Mouse (Mus musculus) C2C12 (cell line): ENCODE results near the gene Zranb3. TPM values are rescaled to one million over a fixed set of nuclear protein-coding genes. Genes with fewer than 3 reads are reported as not detected.

ENCODE experiments used
- H3K27me3 ChIP-seq: one replicate; pipeline ENCODE4 v1.6.1; 2011; ENCODE audit not compliant: control insufficient read depth, insufficient read depth, insufficient read length
- H3K36me3 ChIP-seq: one replicate; pipeline ENCODE4 v1.6.1; 2011; ENCODE audit not compliant: control insufficient read depth, insufficient read depth
- H3K4me3 ChIP-seq: one replicate; pipeline ENCODE4 v1.5.1; 2011; ENCODE audit warnings: mild to moderate bottlenecking, control low read depth; ENCODE audit not compliant: poor library complexity, insufficient read depth, severe bottlenecking
- H3K79me2 ChIP-seq: one replicate; pipeline ENCODE4 v1.6.1; 2011; ENCODE audit not compliant: control insufficient read depth, insufficient read depth
- H3K79me3 ChIP-seq: one replicate; pipeline ENCODE4 v1.6.1; 2011; ENCODE audit warnings: low read depth, control low read depth
- H3ac ChIP-seq: one replicate; pipeline ENCODE3; 2011; ENCODE audit warnings: low read depth; ENCODE audit not compliant: control insufficient read depth, insufficient read length
- CEBPB ChIP-seq: IDR thresholded peaks from one replicate; pipeline ENCODE4 v1.6.1; 2011; ENCODE audit warnings: low read depth, mild to moderate bottlenecking, control low read depth, moderate library complexity
- CTCF ChIP-seq: IDR thresholded peaks from one replicate; pipeline ENCODE4 v1.5.1; 2011; ENCODE audit not compliant: control insufficient read depth, insufficient read depth, insufficient read length
- FOSL1 ChIP-seq: IDR thresholded peaks from one replicate; pipeline ENCODE4 v1.8.0; 2011; ENCODE audit warnings: mild to moderate bottlenecking, low read length; ENCODE audit not compliant: poor library complexity, insufficient read depth, severe bottlenecking
- MAX ChIP-seq: IDR thresholded peaks from one replicate; pipeline ENCODE4 v1.6.1; 2011; ENCODE audit warnings: mild to moderate bottlenecking, control low read depth
- MYOD1 ChIP-seq: IDR thresholded peaks from one replicate; pipeline ENCODE4 v1.6.1; 2011; ENCODE audit warnings: low read depth; ENCODE audit not compliant: control insufficient read depth, insufficient read length
- MYOG ChIP-seq: IDR thresholded peaks from one replicate; pipeline ENCODE4 v1.6.1; 2011; ENCODE audit not compliant: control insufficient read depth, insufficient read length; ENCODE audit errors: extremely low read depth
- USF1 ChIP-seq: IDR thresholded peaks from one replicate; pipeline ENCODE4 v1.6.1; 2011; ENCODE audit warnings: low read depth, mild to moderate bottlenecking, control low read depth, moderate library complexity
- polyA plus RNA-seq: library from polyadenylated mRNA; unstranded; fragments of >200 nt; fragmentation: generic; extraction: Trizol; gene quantifications from one replicate; pipeline ENCODE4 v1.2.1, GENCODE M21; 2012; ENCODE audit warnings: missing spikeins

Gene Zranb3
- polyA plus RNA-seq, 1 experiment: 3.1 TPM

DNA sequence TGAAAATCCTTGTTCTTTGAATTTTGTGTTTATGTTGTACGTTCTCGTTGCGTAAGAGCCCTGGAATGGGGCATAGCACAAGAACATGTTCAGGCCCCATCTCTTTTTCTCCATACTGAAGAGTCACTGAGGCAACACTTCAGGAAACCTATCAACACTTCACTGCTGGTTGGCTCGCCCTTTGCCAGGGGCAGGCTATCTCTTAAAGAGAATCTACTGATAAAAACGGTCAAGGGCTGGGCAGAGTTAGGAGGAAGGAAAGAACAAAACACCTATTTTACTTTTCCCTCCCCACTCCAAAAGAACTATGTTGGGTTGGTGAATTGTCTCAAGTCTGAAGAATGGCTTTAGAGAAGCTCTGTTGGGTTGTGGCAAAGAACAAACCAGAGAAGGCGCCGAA, 55.9 kb downstream of the Zranb3 start:
- TF ChIP-seq FOSL1 (no peak), MYOD1 (no peak), CEBPB (no peak), MAX (no peak), CTCF (no peak), MYOG (no peak), USF1 (no peak)
- Histone ChIP-seq H3K36me3 (no peaks in the 10 kb centered on the region), H3K79me2 (no peaks in the 10 kb centered on the region), H3K79me3 (no peaks in the 10 kb centered on the region), H3K4me3 (no peak overlapping the region), H3ac (no peak overlapping the region), H3K27me3 (no peaks in the 10 kb centered on the region)

DNA sequence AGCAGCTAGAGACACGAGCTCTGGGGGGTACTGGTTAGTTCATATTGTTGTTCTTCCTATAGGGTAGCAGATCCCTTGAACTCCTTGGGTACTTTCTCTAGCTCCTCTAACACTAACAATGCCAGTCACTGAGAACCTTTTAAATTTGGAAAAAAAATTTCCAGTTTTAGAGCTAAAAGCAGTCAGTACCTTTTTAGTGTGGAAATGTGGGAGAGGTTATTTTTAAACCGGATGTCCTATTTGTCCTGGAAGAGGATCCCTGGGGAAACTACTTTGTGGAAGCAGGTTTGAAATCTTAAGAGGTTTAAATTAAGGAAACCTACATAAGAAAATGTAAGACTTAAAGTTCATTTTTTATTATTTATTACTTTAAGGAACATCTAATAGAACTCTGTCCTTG, 56.4 kb downstream of the Zranb3 start:
- H3K79me3 ChIP-seq: no peaks in the 10 kb centered on the region
- no peaks in the 10 kb centered on the region for H3K79me2 ChIP-seq
- no peak for TF ChIP-seq MAX
- H3K27me3 ChIP-seq: no peaks in the 10 kb centered on the region
- no peak overlapping the region for H3ac ChIP-seq
- no peak overlapping the region for H3K4me3 ChIP-seq
- H3K36me3 ChIP-seq: no peaks in the 10 kb centered on the region

DNA sequence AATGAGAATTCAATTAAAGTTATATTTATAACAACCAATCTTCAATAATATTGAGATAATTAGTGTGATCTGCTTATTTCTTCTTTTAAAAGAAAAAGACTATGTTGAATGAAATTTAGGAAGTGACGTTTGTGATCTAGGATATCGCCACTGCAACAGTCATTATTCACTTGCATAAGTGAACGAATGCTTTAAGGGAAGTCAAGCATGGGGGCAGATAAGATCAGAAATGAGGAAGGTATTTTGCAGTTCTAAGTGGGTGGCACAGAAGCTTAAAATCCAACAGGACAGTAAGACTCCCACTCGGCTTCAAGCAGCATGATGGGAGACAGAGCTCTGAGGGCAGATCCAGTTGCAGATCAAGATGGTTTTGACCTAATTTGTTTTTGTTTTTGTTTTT, 58.7 kb downstream of the Zranb3 start:
- no peaks in the 10 kb centered on the region for H3K27me3 ChIP-seq
- no peaks in the 10 kb centered on the region for H3K79me3 ChIP-seq
- no peak overlapping the region for H3K4me3 ChIP-seq
- TF ChIP-seq FOSL1 (no peak), CTCF (no peak), MAX (no peak), USF1 (no peak), MYOD1 (no peak), MYOG (no peak), CEBPB (no peak)
- no peaks in the 10 kb centered on the region for H3K79me2 ChIP-seq
- H3K36me3 ChIP-seq: no peaks in the 10 kb centered on the region
- H3ac ChIP-seq: no peak overlapping the region

DNA sequence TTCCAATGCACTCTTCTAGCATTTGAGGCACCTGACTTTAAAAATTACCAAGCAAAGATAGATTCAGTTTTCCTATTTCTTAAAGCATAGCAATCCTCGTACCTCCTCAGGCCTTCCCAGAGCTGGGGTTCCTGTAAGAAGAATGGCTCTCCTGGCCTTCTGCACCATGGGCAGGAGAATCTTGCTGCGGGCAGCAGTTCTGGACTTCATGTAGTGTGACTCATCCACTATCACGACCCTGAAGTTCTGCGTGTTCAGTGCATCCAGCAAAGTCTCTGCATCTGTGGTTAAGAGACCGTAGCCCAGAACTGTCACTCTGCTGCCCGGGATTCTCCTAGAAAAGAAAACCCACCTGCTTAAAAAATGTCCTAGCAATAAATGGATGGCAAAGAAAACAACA, 66.6 kb downstream of the Zranb3 start:
- Histone ChIP-seq H3K79me3 (no peaks in the 10 kb centered on the region), H3K27me3 (no peaks in the 10 kb centered on the region)
- TF ChIP-seq MAX: no peak
- no peak for TF ChIP-seq MYOG
- no peak for TF ChIP-seq MYOD1
- no peak for TF ChIP-seq CEBPB
- no peak for TF ChIP-seq USF1
- TF ChIP-seq FOSL1: no peak
- no peak for TF ChIP-seq CTCF

DNA sequence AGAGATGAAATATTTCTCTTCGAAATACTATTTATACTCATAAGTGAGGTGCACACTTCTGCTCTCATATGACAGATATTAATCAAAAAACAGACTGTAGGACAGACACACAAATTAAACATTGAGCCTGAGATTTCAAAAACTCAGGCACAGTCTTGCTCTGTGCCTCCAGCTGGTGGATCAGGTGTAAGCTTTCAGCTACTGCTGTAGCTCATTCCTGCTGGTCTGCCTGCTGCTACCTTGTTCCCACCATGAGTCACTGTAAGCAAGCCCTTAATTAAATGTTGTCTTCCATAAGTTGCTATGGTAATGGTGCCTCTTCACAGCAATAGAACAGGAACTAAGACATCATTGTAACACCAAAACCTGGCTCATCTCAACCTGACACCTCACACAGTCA, 70.7 kb downstream of the Zranb3 start:
- TF ChIP-seq MYOD1 (no peak), CEBPB (no peak), MYOG (no peak), CTCF (no peak)
- H3K4me3 ChIP-seq: no peak overlapping the region
- H3K79me2 ChIP-seq: no peaks in the 10 kb centered on the region
- H3K79me3 ChIP-seq: no peaks in the 10 kb centered on the region
- H3ac ChIP-seq: no peak overlapping the region
- H3K36me3 ChIP-seq: no peaks in the 10 kb centered on the region
- H3K27me3 ChIP-seq: no peaks in the 10 kb centered on the region

More for the DNA sequence above, 66.6 kb downstream of the Zranb3 start:
- no peak overlapping the region for H3K4me3 ChIP-seq
- H3K79me2 ChIP-seq: no peaks in the 10 kb centered on the region
- no peak overlapping the region for H3ac ChIP-seq
- H3K36me3 ChIP-seq: no peaks in the 10 kb centered on the region

DNA sequence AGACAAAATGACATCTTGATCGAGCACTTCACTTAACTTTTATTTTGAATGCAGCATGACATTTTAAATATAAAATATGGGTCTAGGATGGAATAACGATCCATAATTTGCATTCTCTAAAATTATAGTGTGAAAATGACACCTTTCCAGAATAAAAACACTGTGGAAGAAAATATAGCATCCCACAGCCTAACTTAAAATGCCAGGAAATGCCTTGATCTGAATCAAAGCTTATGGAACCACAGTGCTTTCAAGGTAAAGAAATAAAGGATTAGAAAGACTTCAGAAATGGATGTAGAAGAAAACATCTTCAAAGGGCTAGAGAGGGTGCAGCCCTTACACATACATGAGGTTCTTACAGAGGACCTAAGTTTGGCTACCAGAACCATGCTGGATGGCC, 71.3 kb downstream of the Zranb3 start:
- Histone ChIP-seq H3K79me2 (no peaks in the 10 kb centered on the region), H3ac (no peak overlapping the region), H3K79me3 (no peaks in the 10 kb centered on the region), H3K4me3 (no peak overlapping the region), H3K36me3 (no peaks in the 10 kb centered on the region), H3K27me3 (no peaks in the 10 kb centered on the region)
- TF ChIP-seq CEBPB (no peak), FOSL1 (no peak), MYOD1 (no peak), CTCF (no peak), MAX (no peak)
